Mouse (Mus musculus) lung, postnatal 4 days (tissue): Measurements from ENCODE around the gene Prpf6.
A peak's percentile ranks its signal among the peaks of the same experiment; 100 is the strongest.

ENCODE experiments used
- DNase-seq, 2 experiments: peaks; one replicate each; pipeline ENCODE4 v3.0.0; 2021

The Prpf6 gene

DNA sequence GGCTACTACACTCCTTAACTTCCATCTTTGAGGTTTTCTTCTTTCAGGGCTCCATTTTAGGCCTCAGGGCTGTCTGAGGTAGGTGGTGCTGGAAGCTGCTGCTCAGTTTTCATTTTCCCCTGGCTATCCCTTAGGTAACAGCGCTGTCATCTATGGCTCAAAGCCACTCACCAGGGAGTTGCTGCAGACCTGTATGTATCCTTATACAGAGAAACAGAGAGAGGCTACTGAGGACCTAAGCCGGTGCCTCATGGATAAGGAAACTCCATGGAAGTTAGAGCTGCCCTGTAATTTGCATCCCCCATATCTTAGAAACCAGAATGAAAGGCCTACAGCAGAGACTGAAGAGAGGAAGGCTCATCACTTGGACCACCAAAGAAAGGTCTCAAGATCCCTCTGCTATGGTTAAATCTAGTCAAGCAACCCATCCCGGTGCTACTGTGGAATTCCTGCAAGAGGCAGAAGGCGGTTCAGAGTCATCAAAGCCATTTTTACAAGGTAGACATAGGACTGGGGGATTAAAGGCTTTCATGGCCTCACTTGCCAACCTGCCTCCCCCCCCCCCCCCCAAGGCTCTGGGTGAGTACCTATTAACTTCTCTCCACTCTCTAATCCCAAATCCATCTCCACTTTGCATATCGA, 11.4 kb upstream of the Prpf6 start:
- no peak for DNase-seq

DNA sequence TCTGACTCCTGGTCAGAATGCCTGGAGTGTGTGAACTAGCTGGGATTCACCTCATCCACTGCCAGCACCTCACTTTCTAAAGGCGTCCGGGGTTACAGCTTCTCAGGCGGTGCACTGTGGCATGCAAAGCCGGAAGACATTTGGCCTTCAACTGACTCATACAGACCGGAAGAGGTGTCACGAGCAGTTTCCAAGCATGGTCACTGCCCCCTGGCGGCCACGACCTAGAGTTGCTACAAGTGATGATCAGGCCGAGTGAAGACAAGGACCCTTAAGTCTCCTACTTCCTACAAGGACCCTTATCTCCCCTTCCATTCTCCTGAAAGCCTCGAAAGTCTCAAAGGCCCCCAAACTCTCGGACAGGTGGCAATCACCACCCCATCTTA, 10.7 kb upstream of the Prpf6 start:
- peak; percentile 90 to 91 for DNase-seq

DNA sequence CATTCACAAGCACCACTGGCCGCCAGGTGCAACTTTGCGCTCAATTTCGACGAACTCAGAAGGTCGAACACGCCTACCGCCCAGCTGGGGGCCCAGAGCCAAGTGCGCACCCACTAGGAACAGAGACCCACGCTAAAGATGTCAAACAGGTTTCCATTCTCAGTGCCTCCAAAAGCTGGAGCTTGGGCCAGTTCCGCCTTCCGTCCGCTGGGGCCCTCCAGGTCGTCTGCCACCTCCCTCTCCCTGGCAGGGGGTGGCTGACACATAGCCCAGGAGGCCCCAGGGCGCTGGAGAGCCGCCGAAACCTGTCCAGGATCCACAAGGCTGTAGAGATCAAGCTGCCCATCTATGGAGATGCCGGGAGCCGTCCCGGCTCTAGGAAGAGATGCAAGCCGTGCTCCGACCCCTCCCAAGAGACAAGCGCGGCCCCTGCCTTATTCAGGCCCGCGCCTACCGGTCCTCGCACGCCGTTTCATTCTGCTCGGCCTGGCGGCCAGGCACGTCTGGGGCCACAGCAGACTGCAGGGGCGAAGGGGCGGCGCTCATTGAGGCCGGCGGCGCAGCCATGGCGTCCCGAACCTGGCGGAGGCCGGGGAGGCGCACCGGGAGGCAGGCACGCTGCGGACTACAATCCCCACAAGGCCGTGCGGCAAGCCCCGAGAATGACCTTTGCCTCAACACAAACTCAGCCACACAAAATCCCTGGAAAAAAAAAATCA, 10.1 kb upstream of the Prpf6 start:
- DNase-seq, result peak; percentile 89 to 90

DNA sequence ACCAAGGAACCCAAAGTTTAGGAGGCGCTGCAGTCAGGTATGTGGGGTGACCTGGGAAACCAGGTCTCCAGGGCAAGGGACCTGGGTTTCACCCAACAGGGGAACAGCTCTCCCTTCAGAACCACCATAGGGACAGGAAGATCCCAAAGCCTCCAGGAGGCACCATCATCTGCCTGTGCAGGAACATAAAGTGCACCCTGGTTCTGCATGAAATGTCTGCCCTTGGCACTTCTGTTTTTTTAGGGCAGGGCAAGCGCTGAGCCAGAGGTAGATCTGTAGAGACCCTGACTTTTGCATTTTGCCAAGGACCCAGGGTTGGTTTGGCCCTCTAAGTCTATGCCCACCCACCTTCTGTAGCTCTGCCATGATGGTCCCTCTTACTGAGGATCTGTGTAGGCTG, 9.3 kb upstream of the Prpf6 start:
- DNase-seq, result peak in 1 of 2 experiments; percentile 20

DNA sequence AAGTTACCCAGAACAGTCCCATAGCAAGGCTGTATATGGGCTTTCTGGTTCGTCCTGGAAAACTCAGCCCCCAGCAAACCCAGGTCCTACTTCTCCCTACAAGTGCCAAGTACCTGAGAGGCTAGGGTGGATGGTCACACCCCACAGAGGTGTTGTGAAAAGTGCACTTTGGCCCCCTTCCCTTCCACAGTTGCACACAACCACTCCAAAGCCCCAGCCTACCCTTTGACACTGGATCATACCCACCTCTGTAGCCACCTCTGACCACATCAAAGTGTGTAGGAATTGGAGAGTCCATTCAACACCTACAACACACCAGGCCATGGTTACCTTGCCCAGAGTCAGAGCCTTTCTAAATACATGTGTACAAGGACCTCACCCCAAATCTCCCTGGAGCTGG, 8.7 kb upstream of the Prpf6 start:
- no peak for DNase-seq

DNA sequence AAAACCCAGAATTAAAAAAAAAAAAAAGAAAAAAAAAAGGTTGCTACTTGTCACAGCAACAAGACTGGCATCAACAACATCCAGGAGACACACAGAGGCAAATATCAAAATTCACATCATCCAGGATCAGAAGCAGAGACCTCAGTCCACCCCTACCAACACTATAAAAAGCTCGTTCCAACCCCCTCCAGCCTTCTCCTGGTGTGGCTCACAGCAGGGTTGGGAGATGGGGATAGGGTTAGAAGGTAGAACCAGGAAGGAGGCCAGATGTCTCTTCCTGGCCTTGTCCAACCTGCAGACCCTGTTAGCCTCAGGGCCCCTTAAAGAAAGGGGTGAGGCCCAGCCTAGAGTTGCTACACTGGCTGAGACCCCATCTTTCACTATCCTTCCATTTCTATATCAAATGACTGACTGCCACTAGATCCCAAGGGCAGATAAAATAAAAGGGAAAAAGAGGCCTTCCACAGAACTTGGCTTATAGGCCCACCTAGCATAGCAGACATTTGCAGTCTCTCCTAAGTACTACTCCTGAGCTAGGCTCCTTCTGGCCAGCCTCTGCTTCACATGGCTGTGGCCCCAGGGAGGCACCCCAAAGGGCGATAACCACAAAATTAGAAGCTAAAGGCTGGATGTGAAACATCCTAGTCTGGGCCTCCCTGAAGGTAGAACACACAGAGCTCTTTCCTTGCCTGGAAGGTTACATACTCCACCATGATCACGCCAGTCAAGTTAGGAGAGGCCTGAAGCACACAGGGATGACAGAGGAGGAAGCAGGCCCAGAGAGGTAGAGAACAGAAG, 8.0 kb upstream of the Prpf6 start:
- no peak for DNase-seq

DNA sequence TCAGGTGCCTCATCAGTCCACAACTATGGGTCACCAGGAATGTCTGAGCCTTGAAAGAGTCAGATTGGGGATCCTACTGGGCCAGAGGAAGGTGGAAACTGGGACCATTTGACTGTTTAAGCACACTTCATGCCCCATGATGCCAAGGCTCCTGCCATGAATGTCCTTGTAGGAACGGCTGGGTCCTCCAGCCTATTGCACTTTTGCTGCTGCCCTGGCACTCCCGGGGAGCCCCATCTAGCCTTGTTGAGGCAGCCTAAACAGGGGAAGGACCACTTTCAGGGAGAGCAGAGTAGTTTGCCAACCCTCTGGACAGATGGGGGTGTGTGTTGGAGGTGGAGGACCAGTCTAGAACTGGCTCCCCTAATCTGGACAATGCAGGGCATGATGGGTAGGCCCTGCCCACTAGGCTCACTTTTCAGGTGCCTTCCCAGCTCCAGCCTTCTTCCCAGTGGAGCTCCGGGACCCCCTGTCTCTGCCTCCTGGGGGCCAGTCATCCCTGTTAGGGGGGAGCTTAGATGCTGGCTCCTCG, 7.2 kb upstream of the Prpf6 start, which contains the start of gene Uckl1:
Gene Uckl1, minus strand, starts transcription at position 482 of the 532 bp plus-strand sequence.
- DNase-seq, result peak in 1 of 2 experiments; percentile 21

DNA sequence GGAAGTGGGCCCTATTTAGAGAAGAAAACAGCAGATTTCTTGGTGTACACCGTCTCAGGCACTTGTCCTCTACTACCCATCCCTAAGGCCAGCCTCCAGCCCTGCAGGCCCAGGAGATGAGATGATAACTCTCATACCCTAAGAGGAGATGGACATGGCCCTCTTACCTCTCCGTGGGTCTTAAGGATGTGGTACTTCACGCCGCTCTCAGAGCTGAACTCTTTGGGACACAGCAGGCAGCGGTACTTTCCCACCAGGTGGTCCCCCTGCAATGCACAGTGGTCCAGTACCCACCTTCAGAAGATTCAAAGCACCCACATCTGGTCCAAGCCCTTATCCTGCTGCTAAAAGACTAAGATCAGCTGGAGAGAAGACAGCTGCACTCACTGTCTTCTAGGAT, 6.2 kb upstream of the Prpf6 start:
- no peak for DNase-seq

DNA sequence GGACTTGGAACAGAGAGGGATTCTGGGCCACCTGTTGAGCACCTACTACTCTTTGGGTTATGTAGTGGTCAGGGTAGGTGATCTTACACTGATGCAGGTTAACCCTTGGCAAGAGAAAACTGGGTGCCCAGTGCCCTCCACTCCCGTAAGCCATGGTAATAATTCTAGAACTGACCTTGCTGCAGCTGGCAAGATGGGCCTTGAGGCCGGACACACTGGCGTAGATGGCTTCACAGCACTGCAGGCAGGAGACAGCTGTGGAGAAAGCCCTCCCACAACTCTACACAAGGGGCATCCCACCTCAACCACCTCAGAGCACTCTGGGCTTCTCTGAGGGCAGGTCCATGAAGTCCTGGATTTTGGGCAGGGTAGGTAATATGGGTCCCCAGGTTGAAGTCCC, 5.5 kb upstream of the Prpf6 start:
- DNase-seq, result no peak

DNA sequence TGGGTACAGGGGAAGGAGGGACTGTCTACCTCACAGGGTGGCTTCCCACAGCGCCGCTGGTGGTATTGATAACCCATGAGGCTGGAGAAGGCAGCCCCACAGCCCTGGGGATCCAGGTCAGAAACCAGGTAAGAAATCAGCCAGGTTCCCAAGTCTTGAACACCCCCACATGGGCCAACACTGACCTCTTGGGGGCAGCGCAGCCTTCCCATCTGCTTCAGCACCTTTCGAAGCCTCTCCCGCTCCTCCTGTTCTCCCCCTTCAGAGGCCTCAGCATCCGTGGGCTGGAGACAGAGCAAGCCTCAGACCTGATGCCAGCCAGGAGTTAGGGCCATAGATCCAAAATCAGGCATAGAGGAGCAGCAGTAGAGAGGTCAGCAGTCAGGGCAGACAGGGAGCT, 3.9 kb upstream of the Prpf6 start:
- peak in 1 of 2 experiments; percentile 21 for DNase-seq

DNA sequence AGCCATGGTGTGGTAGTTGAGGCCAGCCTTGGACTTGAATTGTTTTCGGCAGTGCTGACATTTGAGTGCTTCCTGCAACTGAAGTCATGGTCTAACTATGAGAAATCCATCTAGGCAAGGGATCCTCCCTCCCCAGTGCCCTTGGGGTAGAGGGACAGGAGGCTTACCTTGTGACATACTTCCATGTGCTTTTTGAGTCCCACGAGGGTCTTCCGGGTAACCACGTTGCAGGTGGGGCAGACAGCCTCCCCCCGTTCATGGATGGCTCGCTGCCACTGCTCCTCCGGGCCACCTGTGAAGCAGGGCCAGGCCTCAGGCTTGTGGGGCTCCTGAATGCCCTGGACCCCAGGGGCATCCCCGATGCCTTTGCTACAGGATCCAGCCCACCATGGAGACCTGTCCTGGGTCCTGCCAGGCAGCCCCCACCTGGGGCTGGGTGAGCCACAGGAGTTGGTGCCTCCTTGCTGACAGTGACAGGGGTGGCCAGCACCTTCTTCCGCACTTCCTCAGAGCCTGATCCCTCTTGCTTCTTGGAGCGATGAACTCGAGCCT, 3.4 kb upstream of the Prpf6 start:
- peak in 1 of 2 experiments; percentile 22 for DNase-seq

DNA sequence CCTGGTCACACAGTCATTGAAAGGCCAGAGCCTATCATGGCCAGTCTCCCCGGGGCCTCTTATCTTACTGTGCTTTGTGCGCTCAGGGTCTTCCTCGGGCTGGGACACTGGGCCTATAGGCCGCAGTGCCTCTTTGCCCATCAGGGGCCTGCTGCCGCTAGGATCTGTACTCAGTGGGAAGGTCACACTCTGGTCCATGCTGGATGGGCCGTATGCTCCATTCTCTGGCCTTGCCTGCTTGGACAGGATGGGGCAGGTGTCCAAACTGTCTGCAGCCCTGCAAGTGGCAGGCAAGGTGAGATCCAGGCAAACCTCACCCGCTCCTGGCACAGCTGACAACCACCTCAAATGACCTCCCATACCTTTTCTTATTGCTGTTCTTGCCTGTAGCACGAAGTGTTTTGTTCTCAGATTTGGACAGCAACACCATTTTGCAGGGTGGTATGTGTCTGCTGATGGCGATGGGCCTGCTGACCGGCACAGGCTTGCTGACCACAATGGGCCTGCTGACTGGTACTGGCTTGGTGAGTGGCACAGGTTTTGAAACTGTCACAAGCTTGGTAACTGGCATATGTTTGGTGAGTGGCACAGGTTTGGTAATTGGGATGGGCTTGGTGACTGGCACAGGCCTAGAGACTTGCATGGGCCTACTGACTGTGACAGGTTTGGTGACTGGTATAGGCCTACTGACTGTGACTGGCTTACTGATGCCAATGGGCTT, 2.5 kb upstream of the Prpf6 start:
- no peak for DNase-seq

DNA sequence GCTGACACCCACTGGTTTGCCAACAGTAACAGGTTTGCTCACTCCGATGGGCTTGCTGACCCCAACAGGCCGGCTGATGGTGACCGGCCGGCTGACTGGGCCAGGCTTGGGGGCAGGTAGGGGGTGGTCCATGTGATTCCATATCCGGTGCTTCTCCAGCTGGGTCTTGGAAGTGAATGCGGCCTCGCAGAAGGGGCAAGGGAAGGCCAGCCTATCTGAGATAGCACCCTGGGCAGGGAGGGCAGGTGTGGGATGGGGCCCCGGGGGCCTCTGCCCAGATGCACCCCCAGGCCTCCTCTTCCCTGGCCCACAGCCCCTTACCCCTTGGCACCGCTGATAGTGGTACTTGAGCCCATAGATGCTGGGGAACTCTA, 1.9 kb upstream of the Prpf6 start:
- DNase-seq, result peak in 1 of 2 experiments; percentile 23

DNA sequence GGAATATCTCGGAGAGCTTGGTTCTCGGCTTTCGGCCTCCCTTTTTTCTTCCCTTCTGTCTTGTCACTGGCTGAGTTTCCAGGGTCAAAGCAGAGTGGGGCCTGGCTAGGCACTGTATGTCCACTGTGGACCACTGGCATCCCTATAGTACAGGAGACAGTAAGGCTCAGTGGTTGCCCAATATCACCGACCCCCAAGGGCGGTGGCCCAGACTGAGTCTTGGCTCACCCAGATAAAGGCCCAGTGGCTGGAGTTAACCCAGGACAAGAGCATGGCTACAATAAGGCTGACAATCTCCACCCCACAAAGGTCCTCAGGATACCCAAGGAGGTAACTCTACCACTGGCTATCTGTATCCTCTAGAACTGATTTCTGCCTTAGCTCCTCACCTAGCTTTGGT, 1.2 kb upstream of the Prpf6 start:
- no peak for DNase-seq

DNA sequence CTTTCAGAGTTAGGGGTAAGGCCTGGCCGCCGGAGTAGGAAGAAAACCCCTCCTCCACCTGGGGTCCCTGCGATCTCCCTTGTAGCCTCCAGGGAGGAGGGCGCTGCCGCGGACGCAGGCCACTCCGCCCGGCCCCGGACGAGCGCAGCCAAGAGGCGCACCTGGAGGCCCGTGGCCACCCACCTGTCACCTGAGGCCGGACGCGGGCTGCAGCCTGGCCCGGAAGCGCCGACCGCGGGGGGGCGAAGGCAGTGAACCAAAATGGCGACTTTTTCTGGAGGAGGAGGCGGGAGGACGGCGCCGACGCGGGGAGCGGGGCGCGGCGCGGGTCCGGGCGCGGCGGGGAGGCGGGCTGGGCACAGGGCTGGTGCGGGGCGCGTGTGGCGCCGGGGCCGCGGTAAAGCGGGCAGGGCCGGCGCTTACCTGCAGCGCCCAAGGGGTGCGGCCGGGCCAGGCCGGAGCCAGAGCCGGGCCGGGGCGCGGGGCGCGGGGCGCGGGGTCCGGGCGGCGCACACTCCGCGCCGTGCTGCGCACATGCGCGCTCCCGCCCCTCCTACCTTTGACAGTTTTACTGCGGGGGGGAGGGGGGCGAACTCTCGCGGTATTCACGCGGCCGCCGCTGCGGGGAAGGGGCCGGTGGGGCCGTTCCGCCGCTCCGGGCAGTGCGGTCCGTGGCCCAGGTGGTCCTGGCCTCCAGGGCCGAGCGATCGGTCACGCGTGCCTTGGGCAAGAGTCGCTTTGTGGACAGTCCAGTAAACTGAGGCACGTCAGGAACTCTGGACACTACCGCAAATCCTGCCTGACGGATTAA, 768 bp downstream of the Prpf6 start, which contains the start of gene Zfp512b:
Gene Zfp512b, minus strand, starts transcription at position 573 of the 811 bp plus-strand sequence.
- peak; percentile 78 to 83 for DNase-seq

DNA sequence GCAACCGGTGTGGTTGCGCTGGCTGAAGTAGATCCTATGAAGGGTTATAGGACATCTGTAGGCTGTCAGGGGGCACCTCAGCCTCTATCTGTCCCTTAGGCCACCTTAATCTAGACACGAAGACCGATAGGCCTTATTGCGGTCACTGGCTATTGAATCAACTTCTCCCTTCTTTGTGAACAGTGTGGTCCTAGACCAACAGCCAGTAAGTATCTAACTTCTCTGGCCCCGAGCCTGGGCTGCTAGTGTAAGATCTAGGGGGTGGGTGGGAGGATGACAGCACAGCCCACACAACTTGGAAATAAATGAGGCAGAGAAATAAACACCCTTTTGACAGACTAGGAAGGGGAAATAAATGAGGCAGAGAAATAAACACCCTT, 1.4 kb downstream of the Prpf6 start:
- DNase-seq, result no peak

DNA sequence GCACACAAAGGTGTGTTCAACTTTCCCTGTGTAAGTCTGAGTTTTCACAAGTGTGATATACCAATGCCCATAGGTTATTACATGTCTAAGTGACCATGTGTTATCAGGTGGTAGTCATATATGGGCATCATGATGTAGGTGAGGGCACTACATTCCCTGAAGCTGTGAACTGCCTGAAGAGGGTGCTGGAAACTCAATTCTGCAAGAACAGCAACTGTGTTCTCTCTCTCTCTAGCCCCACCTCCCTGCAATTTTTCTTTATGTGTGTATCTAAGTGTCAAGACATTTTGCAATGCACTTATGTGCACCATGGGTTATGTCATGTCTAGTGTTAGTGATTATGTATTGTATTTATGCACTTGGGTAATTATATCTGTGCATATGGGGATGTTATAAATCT, 2.3 kb downstream of the Prpf6 start:
- peak in 1 of 2 experiments; percentile 3 for DNase-seq

DNA sequence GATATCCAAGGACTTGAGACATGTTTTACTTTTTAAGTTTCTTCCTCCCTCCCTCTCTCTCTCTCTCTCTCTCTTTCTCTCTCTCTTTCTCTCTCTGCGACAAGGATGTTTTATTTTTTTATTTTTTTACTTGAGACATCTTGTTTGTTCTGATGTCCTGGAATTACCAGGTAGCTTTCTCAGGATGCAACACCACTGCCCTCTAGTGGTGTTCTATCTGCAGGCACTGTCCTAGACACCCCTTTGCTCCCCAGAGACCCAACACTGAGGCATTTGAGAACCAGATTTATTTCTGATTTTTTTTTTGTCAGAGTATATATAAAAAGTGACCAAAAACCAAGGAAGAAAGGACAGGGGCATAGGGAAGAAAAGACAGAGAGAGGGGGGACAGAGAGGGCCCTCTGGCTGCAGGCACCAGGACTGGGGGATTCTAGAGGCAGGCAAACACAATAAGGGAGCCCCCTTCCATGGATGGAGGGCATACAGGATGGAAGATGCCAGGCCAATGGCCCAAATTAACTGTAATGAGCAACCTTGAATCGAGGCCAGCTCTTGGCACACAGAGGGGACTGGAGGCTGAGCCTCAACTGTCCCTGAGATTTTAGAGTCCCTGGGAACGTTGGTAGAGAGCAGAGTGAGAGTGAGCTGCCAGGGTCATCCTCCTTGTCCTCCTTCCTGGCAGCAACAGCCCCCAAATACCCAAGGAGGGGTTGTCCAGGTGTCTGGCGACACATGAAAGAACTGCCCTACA, 3.5 kb downstream of the Prpf6 start:
- DNase-seq, result peak in 1 of 2 experiments; percentile 46

DNA sequence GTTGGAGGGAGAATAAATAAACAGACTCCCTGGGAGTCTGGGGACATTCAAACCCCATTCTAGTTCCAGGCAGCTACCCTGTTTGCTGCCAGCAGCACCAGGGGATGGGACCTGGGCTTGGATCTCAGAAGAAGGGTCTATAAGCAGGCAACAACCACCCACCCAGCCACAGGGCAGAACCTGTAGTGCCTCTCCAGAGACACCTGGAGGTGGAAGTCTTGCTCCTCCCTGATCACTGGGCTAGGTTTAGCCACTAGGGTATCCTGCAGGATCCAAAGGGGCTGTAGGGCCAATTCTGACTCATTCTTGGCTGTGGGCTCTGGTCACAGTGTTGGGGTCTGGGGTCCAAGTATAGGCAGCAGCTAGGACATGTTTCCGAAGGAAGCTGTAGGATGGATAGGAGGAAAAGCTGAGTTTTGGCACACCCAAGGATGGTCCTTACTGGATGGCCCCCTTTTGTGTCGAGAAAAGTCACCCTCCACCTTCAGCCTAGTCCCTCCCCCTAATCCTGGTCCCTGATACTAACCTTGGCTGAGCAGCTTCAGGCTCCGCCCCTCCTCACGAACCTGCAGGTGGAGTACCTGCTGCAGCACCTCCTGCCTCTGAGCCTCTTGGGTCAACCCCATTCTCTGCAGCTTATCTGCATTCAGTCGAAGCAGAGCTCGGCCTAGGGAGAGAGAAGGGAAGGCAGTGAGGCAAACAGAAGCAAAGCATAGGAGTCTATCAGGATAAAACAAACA, 4.7 kb downstream of the Prpf6 start:
- DNase-seq, result peak; percentile 3 to 21
